Mouse (Mus musculus) small intestine, adult 2 months (tissue): ENCODE results near the gene Plppr3.

ENCODE experiments used
- CTCF ChIP-seq: fragments of 200-500 bp; IDR thresholded peaks from 2 replicates; pipeline ENCODE4 v1.5.1; 2012; ENCODE audit warnings: low read depth, mild to moderate bottlenecking, control low read depth, inconsistent platforms, low read length, moderate library complexity, mixed read lengths; ENCODE audit not compliant: insufficient replicate concordance, insufficient read length; ENCODE audit errors: extremely low read depth
- POLR2A ChIP-seq: fragments of 200-500 bp; IDR thresholded peaks from 2 replicates; pipeline ENCODE4 v1.6.1; 2012; ENCODE audit warnings: low read depth, mild to moderate bottlenecking, control low read depth, inconsistent platforms, low read length, moderate library complexity

DNA sequence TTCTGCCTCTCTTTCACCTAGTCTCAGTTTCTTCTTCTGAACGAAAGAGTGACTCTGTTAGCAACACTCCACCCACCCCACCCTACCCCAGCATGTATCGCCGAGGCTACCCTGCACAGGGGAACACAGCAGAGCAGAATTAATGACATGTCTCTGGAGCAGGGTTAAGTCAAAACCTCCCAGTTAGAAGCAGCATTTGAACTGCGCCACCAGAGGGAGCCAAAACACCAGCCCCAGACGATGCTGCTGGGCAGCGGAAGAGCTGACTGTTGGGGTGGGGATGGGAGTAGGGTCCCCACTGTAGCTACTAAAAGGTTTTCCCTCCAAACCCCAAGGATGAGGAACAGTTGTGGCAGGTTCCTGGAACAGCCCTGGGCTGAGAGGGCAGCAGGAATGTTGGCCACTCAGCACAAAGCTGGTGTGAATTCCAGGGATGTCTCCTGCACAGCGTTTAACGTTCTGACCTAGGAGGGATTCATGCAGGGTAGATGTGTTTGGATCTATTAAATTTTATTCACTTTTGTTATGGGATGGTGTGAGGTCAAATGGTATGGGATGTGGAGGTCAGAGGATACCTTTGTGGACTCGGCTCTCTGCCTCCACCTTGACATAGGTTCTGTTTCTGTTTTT, 39.5 kb downstream of the Plppr3 start:
- peak; percentile 98 for TF ChIP-seq CTCF
- TF ChIP-seq POLR2A, result no peak
